Mouse (Mus musculus): ENCODE results near the gene Timd2. TPM values are rescaled to one million over a fixed set of nuclear protein-coding genes. Genes with fewer than 3 reads are reported as not detected.
"Not testable (repeated sequence)": the region's sequence is repeated elsewhere in the genome, so short reads cannot be mapped to it uniquely, and the experiment has no call there.

Timd2 gene
- polyA plus RNA-seq, 1 experiment = not detected

DNA sequence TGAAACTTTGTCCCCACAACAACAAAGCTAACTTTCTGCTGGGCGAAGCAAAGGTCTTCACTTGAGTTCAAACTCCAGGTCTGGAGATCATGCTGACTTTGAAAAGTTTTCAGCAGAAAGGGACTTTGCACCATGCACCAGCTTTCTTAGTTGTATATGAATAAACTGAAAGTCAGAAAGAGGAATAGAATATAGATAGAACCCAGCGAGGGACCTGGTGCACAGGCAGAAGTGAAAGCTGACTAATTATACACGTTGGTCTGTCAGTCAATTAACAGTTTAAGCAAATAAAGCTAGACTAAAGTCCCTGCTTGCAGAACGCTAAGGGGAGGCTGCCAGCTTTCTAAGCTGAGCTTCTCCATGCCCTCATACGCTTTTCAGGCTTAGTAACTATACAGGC is 8.0 kb downstream of the Timd2 start:
- Histone ChIP-seq H3K79me2 (ENCODE audit: control insufficient read depth, insufficient read depth) (no peaks in the 10 kb centered on the region), H3K79me3 (ENCODE audit: low read depth) (no peaks in the 10 kb centered on the region), H3ac (ENCODE audit: control insufficient read depth, insufficient read length, low read depth) (no peak overlapping the region), H3K36me3 (ENCODE audit: control insufficient read depth, insufficient read depth) (no peaks in the 10 kb centered on the region), H3K4me3 (ENCODE audit: insufficient read depth, poor library complexity, severe bottlenecking) (no peak overlapping the region), H3K27me3 (ENCODE audit: control insufficient read depth, insufficient read depth, insufficient read length) (no peaks in the 10 kb centered on the region)
- no peak for TF ChIP-seq FOSL1 (IDR thresholded peaks at IDR 0.05; ENCODE audit: insufficient read depth, low read length, poor library complexity, severe bottlenecking)
- TF ChIP-seq USF1 (IDR thresholded peaks at IDR 0.05; ENCODE audit: low read depth) = no peak
- TF ChIP-seq MYOG (IDR thresholded peaks at IDR 0.05; ENCODE audit: control insufficient read depth, extremely low read depth, insufficient read length) = no peak
- no peak for TF ChIP-seq MYOD1 (IDR thresholded peaks at IDR 0.05; ENCODE audit: control insufficient read depth, insufficient read length, low read depth)
- TF ChIP-seq CTCF (IDR thresholded peaks at IDR 0.05; ENCODE audit: control insufficient read depth, insufficient read depth, insufficient read length) = no peak
- TF ChIP-seq CEBPB (IDR thresholded peaks at IDR 0.05; ENCODE audit: low read depth) = no peak
- TF ChIP-seq MAX (IDR thresholded peaks at IDR 0.05) = no peak

DNA sequence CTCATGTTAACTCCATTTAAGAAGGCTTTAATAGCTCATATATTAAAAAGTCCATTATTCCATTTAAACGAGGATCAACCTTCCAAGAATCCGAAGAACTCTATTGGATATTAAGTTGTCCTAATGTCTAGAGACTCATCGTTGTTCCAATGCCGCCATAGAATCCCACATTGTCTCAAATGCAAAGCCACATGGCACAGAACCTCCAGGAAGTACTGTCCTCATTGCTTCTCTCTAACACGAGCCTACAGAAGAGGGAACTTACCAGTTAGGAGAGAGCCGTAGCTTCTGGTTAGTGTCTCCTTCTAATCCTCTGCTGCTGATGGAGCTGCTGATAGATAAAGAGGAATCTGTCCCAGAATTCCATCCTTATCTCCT is 8.6 kb downstream of the Timd2 start:
- Histone ChIP-seq H3K4me3 (ENCODE audit: insufficient read depth, poor library complexity, severe bottlenecking) (no peak overlapping the region), H3ac (ENCODE audit: control insufficient read depth, insufficient read length, low read depth) (no peak overlapping the region), H3K27me3 (ENCODE audit: control insufficient read depth, insufficient read depth, insufficient read length) (no peaks in the 10 kb centered on the region), H3K79me3 (ENCODE audit: low read depth) (no peaks in the 10 kb centered on the region), H3K36me3 (ENCODE audit: control insufficient read depth, insufficient read depth) (no peaks in the 10 kb centered on the region), H3K79me2 (ENCODE audit: control insufficient read depth, insufficient read depth) (no peaks in the 10 kb centered on the region)
- TF ChIP-seq MAX (IDR thresholded peaks at IDR 0.05) (no peak), CTCF (IDR thresholded peaks at IDR 0.05; ENCODE audit: control insufficient read depth, insufficient read depth, insufficient read length) (no peak), FOSL1 (IDR thresholded peaks at IDR 0.05; ENCODE audit: insufficient read depth, low read length, poor library complexity, severe bottlenecking) (no peak), MYOG (IDR thresholded peaks at IDR 0.05; ENCODE audit: control insufficient read depth, extremely low read depth, insufficient read length) (no peak), MYOD1 (IDR thresholded peaks at IDR 0.05; ENCODE audit: control insufficient read depth, insufficient read length, low read depth) (no peak), CEBPB (IDR thresholded peaks at IDR 0.05; ENCODE audit: low read depth) (no peak), USF1 (IDR thresholded peaks at IDR 0.05; ENCODE audit: low read depth) (no peak)

DNA sequence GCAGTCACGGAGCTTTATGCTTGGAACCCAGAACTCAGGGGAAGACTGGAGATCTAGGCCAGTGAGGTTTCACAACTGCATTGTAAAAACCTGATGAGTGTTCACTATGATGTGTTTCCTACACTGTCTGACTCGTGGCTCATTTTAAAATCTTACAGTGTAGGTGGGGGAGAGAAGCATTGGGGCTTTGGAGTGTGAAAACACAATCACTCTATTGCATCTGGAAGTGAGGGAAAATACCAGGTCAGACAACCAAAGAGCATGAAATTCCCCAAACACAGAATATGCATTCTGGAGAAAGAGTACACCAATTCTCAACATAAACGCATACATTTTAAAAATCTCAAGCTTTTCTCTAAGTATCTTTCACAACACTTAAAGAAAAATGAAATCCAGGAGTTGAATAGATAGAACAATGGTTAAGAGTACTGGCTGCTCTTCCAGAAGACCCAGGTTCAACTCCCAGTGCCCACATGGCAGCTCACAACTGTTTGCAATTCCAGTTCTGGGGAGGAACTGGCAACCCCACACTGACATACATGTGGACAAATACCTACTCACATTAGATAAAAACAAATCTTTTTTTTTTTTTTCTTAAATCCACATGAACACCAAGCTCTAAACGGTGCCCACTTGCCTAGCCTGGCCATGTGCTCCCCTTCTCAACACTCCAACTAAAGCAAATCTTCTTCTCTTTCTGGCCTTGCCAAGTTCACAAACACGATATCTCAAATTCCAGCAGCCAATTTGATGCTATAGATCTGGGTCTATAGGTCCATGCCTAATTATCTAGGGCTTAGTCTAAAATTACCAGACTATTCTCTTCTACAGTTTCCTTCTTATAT is 9.2 kb downstream of the Timd2 start:
- Histone ChIP-seq H3K79me3 (ENCODE audit: low read depth) (no peaks in the 10 kb centered on the region), H3K27me3 (ENCODE audit: control insufficient read depth, insufficient read depth, insufficient read length) (no peaks in the 10 kb centered on the region), H3K4me3 (ENCODE audit: insufficient read depth, poor library complexity, severe bottlenecking) (no peak overlapping the region), H3K79me2 (ENCODE audit: control insufficient read depth, insufficient read depth) (no peaks in the 10 kb centered on the region), H3ac (ENCODE audit: control insufficient read depth, insufficient read length, low read depth) (no peak overlapping the region), H3K36me3 (ENCODE audit: control insufficient read depth, insufficient read depth) (no peaks in the 10 kb centered on the region)
- no peak for TF ChIP-seq MYOG (IDR thresholded peaks at IDR 0.05; ENCODE audit: control insufficient read depth, extremely low read depth, insufficient read length)
- no peak for TF ChIP-seq FOSL1 (IDR thresholded peaks at IDR 0.05; ENCODE audit: insufficient read depth, low read length, poor library complexity, severe bottlenecking)
- TF ChIP-seq MYOD1 (IDR thresholded peaks at IDR 0.05; ENCODE audit: control insufficient read depth, insufficient read length, low read depth) = no peak
- TF ChIP-seq USF1 (IDR thresholded peaks at IDR 0.05; ENCODE audit: low read depth) = no peak
- no peak for TF ChIP-seq MAX (IDR thresholded peaks at IDR 0.05)
- no peak for TF ChIP-seq CTCF (IDR thresholded peaks at IDR 0.05; ENCODE audit: control insufficient read depth, insufficient read depth, insufficient read length)
- no peak for TF ChIP-seq CEBPB (IDR thresholded peaks at IDR 0.05; ENCODE audit: low read depth)

DNA sequence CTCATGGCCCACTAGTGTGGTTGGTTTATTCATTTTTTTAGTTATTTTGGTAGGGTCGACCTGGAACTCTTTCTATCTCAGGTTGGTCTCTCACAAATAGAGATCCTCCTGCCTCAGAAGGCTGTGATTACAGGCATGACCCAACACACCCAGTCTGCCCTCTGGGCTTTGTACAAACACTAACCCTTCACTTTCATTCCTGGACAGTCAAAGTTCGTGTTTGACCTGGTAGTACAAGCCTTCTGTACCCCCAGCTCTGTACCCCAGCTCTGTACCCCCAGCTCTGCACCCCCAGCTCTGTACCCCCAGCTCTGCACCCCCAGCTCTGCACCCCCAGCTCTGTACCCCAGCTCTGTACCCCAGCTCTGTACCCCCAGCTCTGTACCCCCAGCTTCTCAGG is 11.0 kb downstream of the Timd2 start:
- not testable (repeated sequence) for H3K79me3 ChIP-seq (ENCODE audit: low read depth); H3K4me3 ChIP-seq (ENCODE audit: insufficient read depth, poor library complexity, severe bottlenecking); H3K36me3 ChIP-seq (ENCODE audit: control insufficient read depth, insufficient read depth); H3K27me3 ChIP-seq (ENCODE audit: control insufficient read depth, insufficient read depth, insufficient read length); H3K79me2 ChIP-seq (ENCODE audit: control insufficient read depth, insufficient read depth); H3ac ChIP-seq (ENCODE audit: control insufficient read depth, insufficient read length, low read depth)

DNA sequence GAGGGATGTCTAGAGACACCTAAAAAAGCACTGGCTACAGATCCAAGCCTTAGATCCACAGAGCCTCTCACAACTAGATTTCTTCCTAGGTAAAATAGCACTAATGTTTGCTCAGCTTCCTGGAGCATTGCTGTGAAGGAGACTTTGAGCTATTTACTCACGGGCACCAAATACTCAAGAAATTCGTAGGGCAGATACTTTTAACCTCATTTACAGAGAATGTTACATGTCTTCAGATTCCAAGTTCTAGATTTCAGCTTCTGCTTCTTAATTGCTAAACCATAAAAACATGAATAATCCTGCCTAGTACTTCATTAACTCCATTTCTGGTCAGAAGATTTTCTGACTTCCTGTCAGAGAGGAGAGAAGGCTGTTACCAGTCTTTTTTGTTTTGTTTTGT is 16.7 kb downstream of the Timd2 start:
- Histone ChIP-seq H3K4me3 (ENCODE audit: insufficient read depth, poor library complexity, severe bottlenecking) (no peak overlapping the region), H3K79me2 (ENCODE audit: control insufficient read depth, insufficient read depth) (no peaks in the 10 kb centered on the region), H3K36me3 (ENCODE audit: control insufficient read depth, insufficient read depth) (no peaks in the 10 kb centered on the region), H3K79me3 (ENCODE audit: low read depth) (no peaks in the 10 kb centered on the region), H3ac (ENCODE audit: control insufficient read depth, insufficient read length, low read depth) (no peak overlapping the region), H3K27me3 (ENCODE audit: control insufficient read depth, insufficient read depth, insufficient read length) (no peaks in the 10 kb centered on the region)
- TF ChIP-seq CTCF (IDR thresholded peaks at IDR 0.05; ENCODE audit: control insufficient read depth, insufficient read depth, insufficient read length) (no peak), FOSL1 (IDR thresholded peaks at IDR 0.05; ENCODE audit: insufficient read depth, low read length, poor library complexity, severe bottlenecking) (no peak), CEBPB (IDR thresholded peaks at IDR 0.05; ENCODE audit: low read depth) (no peak), USF1 (IDR thresholded peaks at IDR 0.05; ENCODE audit: low read depth) (no peak), MYOG (IDR thresholded peaks at IDR 0.05; ENCODE audit: control insufficient read depth, extremely low read depth, insufficient read length) (no peak), MYOD1 (IDR thresholded peaks at IDR 0.05; ENCODE audit: control insufficient read depth, insufficient read length, low read depth) (no peak), MAX (IDR thresholded peaks at IDR 0.05) (no peak)

DNA sequence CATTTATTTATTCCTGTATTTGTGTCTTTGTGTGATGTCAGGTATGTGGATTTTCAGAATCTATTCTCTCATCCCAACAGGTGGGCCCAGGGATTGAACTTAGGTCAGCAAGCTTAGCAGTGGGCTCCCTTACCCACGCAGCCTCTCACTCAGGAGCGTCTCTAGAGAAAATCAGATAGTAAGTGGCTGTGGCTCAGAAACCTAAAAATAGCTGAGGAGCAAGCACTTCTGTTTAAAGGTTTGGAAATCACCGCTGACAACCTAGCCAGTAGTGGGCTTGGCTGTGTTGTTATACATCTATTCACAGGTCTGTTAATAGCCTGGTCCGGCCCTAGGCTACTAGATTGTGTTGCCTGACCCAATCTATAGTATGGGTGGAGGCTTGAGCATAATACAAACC is 23.1 kb downstream of the Timd2 start:
- Histone ChIP-seq H3K27me3 (ENCODE audit: control insufficient read depth, insufficient read depth, insufficient read length) (no peaks in the 10 kb centered on the region), H3K36me3 (ENCODE audit: control insufficient read depth, insufficient read depth) (no peaks in the 10 kb centered on the region), H3K79me2 (ENCODE audit: control insufficient read depth, insufficient read depth) (no peaks in the 10 kb centered on the region), H3K4me3 (ENCODE audit: insufficient read depth, poor library complexity, severe bottlenecking) (no peak overlapping the region), H3ac (ENCODE audit: control insufficient read depth, insufficient read length, low read depth) (no peak overlapping the region), H3K79me3 (ENCODE audit: low read depth) (no peaks in the 10 kb centered on the region)
- no peak for TF ChIP-seq FOSL1 (IDR thresholded peaks at IDR 0.05; ENCODE audit: insufficient read depth, low read length, poor library complexity, severe bottlenecking)
- TF ChIP-seq CEBPB (IDR thresholded peaks at IDR 0.05; ENCODE audit: low read depth) = no peak
